Mouse (Mus musculus) megakaryocyte, embryonic 14.5 days (primary cell): ENCODE measurements around the gene Ubr4.

Experiments
- FLI1 ChIP-seq: IDR thresholded peaks from 2 replicates; pipeline ENCODE4 v1.6.1; 2012; ENCODE audit warnings: low read length, inconsistent platforms, mixed read lengths
- GATA1 ChIP-seq: IDR thresholded peaks from 3 replicates; pipeline ENCODE4 v1.6.1; 2012; ENCODE audit warnings: mixed read lengths, low read length, inconsistent platforms, borderline replicate concordance

DNA sequence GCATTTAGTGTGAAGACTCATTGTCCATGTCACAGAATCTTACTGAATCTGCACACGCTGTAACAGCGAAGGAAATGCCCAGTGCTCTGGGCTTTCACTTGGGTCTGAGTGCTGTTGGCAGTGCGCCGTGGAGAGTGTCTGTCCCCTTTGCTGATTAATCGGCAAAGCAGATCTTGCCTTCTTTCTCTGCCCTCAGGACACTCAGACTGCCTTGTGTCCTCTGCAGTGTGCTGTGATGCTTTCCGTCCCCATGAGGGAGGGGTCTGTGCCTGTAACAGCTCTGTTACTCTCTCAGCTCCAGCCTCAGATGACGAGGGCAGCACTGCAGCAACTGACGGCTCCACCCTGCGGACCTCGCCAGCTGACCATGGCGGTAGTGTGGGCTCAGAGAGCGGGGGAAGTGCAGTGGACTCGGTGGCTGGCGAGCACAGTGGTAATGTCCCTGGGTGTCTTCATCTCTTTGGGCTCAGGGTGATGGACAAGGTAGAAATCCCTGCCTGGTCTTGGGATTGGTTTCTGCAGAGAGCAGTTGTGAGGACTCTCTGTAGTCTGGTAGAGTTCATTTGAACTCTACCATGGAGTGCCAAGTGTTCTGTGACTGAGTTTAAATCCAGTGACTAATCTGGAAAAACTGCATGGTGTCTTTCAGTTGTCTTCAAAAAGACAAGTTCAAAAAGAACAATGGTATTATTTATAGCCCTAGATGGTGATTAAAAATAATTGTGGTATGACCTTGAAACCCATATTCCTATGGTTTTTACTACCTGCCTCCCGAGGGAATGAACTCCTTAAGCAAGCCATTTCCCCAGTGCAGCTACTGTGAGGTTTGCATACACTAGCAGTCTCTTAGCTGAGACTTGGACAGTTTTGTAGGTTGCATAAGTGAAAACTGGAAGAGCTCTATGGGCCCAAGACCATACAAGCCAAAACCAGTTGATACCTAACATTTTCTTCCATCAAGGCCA lies 90.3 kb downstream of the Ubr4 start:
- TF ChIP-seq GATA1: no peak
- TF ChIP-seq FLI1: no peak
